Mouse (Mus musculus) spleen, embryonic (tissue): ENCODE results near the gene 2200002D01Rik.

ENCODE experiments used
- CTCF ChIA-PET: fragments of 350-600 bp; sonication (Branson Sonifier 250); formaldehyde crosslinking; loops from one replicate; lab custom pipeline; 2022; lab: Charles Lee

2200002D01Rik gene

DNA sequence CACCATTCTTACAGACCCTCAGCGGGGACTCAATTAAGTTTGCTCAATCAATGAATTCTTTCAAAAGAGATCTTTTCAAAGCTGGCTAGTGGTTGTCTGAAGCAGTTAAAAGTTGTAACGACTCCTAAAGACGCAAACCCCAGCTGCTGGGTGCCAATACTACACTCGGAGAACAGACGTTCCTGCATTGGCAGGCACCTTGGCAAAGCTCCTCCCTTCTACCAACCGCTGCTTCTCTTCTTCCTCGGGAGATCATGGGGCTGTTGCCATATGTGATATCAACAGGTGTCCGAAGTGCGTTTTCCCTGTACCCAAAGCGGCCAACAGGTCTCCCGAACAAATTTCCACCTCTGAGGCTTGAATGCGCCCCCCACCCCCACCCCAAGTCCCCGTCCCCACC lies 32.5 kb upstream of the 2200002D01Rik start:
- CTCF ChIA-PET, result interaction anchor here (0.9 kb wide), 1 partner anchor 34 kb away, joined by 3 read pairs; no protein-coding TSS in a partner anchor

DNA sequence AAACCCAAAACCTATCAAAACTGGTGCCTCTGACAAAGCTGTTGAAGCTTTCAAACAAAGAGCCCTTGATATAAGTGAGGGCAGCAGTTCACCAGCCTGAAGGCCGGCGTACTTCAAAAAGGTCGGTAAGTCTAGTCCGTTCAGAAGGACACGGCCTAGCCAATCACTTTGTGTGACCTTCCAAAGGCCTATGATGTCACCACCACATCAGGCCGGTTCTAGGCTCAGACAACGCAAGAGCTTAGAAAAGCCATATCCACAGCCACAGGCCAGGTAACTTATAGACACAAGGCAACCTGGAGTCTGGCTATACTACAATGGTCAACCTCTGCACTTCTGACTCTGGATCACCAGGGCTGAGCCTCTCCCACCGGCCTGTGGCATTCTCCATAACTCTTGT lies 31.7 kb upstream of the 2200002D01Rik start:
- CTCF ChIA-PET, result interaction anchor here (0.7 kb wide), 2 partner anchors 123 to 173 kb away, joined by 7 to 9 read pairs; no protein-coding TSS in a partner anchor

DNA sequence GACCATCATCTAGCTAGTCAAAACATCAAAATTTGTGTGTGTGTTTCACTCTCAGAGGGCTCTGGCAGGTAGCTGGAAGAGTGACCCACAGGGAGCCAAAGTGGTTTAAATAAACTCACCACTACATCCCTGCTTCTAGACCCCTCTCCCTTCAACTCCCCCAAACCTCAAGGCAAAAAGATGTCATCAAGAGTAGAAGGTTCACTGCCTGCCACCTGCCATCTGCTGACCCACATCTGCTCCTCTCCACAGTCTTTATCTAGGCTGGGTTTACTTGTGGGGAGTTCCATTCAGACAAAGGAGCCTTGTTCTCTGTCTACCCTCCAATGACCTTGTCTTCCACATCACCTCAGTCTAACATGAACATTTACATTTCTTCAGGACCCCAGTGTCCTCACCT lies 31.0 kb upstream of the 2200002D01Rik start:
- CTCF ChIA-PET, result no interaction called here

DNA sequence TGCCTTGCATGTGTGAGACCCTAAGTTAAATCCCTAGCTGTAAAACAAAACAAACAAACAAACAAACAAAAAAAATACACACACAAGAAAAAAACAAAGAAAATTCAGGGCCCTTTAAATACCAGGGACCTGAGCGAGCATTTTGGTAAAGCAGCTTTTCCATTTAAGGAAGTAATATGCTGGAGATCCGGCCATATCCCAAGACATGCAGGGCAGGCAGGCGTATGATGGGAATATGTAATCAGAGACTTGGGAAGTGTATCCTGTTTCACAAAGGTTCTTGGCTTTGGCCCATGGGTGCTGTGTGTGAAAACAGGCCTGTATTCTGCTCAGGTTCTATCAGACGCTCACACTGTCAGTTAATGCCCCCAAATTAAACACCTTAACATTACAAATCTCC lies 29.2 kb upstream of the 2200002D01Rik start:
- CTCF ChIA-PET, result no interaction called here

DNA sequence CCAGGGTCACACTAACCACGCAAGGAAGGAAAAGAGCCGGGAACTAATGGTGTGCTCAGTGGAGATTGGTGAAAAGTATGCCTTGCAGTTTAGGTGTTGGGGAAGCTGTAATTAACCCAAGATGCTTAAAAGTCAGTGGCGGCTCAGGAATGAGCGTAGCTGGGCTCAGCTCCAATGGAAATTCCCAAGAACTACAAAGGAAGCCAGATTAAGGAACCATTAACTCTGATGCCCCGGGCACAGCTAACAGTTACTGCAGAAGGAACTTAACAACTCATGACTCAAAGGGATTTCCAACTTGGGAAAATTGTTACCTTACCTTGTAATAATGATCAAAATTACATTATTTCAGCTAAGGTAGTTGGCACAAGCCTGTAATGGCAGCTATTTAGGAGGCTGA lies 28.4 kb upstream of the 2200002D01Rik start:
- CTCF ChIA-PET, result interaction anchor here (0.6 kb wide), 1 partner anchor 132 kb away, joined by 5 read pairs; no protein-coding TSS in a partner anchor

DNA sequence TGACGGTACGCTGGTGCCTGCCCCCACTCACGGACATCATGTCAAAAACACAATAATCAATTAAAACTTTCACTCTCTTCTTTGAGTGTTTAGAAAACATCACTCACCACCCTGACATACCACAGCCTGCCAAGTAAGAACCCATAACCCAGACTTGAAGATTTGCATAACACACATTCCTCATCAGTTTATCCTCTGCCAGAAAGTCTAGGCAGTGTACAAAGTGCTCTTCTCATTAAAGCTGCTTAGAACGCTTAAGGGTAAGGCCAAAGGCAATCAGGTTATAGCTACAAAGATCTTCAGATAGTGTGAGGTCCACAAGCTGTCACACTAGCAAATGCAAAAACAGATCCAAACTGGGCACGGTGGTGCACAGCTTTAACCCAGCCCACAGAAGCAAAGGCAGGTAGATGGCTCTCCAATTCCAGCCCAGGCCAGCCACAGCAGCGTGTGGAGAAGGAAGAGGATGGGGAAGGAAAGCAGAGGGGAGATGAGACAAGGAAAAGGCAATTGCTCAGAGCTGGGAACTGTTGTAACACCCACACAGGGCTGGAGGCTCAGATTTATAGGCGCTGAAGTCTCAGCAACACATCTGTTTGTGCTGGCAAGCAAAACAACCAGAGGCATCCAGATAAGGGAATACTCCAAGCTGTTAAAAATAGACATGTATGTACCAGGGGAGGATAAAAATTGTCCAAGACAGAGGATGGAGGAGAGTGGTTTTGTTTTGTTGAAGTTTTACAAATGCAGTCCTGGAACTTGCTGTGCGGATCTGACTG lies 23.6 kb upstream of the 2200002D01Rik start:
- CTCF ChIA-PET, result no interaction called here

DNA sequence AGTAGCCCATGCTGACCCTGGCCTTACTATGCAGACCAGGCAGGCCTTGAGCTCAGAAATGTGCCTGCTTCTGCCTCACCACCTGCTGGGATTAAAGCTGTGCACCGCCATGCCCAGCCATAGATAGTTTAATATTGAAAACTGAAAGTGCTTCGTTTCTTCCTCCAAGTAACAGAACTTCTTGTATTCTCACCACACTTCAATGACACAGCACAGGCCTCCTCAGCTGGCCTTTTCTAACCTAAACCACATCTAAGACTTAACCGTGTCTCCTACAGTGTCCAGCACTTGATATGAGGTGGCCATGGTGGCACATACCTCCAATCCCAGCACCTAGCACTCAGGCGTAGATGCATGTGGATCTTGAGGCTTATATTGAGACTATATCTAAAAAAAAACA lies 22.2 kb upstream of the 2200002D01Rik start:
- CTCF ChIA-PET, result no interaction called here

DNA sequence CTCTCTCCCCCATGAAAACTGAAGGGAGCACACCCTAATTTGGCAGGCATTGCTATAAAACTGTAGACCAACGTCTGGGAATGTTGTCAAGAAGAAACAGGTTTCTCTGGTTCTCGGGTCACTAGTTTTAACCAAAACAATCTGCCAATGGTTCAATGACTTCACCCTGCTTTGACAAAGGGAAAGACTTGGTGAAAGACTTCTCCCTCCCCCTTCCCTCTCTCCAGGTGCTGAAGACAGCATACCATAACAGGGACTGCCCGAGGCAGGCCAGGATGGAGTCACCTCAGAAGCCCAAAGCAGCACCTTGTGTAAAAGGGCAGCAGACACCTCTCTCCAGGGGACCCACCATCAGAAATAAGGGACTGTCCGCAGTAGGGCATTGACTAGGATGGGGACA lies 18.7 kb upstream of the 2200002D01Rik start:
- CTCF ChIA-PET, result no interaction called here

DNA sequence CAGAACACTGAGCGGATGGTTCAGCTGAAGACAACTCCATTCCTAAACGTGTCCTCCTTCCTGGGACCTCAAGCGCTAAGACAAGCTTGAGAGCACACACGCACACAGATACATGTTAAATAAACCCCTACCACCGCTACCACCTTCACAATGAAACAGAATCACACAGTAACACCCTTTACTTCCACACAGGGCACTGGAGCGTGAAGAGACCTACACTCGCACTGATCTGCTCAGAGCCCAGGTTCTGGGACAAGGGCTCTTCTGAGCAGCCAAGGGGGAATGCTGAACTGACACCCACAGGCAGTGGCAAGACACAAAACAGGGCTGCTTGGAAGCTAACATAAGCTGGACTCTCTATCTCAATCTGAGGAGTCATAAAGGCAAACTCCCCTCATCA lies 17.4 kb upstream of the 2200002D01Rik start:
- CTCF ChIA-PET, result no interaction called here

DNA sequence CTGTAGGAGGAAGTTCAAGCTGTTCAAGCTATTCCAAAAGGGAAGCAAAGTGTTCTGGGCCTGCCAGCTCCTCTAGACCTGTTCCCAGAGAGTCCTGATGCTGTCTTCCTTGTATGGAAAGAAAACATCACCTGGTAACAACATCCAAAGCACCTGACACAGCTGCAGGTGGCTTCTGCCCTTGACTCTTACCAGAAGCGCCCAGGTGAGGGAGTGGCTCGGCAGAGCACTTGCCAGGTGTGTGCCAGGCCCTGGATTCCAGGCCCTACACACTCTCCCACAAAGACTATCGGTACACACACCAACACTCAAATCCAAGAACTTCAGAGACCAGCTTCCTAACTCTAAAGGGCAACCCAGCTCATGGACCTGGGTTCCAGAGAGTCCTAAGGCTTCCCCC lies 15.6 kb upstream of the 2200002D01Rik start:
- CTCF ChIA-PET, result interaction anchor here (0.5 kb wide), 1 partner anchor 1543 kb away, joined by 3 read pairs; no protein-coding TSS in a partner anchor

DNA sequence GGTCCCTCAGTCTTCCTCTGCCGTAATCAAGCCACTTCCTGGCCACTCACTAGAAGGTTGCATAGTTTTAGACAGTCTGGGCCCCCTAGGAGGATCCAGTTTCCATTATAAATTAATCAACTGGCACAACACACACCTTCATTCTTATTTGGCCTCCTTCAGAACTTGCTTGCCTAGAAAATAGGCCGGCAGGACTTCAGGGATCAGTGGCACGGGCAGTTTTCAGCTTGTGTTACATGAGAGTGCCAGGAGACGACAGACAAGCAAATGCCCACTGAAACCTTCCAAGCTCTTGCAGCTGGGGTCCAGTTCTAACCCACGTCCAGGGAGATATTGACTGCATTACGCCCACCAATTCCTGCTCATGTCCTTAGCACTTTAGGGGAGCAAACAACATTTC lies 13.9 kb upstream of the 2200002D01Rik start:
- CTCF ChIA-PET, result no interaction called here

DNA sequence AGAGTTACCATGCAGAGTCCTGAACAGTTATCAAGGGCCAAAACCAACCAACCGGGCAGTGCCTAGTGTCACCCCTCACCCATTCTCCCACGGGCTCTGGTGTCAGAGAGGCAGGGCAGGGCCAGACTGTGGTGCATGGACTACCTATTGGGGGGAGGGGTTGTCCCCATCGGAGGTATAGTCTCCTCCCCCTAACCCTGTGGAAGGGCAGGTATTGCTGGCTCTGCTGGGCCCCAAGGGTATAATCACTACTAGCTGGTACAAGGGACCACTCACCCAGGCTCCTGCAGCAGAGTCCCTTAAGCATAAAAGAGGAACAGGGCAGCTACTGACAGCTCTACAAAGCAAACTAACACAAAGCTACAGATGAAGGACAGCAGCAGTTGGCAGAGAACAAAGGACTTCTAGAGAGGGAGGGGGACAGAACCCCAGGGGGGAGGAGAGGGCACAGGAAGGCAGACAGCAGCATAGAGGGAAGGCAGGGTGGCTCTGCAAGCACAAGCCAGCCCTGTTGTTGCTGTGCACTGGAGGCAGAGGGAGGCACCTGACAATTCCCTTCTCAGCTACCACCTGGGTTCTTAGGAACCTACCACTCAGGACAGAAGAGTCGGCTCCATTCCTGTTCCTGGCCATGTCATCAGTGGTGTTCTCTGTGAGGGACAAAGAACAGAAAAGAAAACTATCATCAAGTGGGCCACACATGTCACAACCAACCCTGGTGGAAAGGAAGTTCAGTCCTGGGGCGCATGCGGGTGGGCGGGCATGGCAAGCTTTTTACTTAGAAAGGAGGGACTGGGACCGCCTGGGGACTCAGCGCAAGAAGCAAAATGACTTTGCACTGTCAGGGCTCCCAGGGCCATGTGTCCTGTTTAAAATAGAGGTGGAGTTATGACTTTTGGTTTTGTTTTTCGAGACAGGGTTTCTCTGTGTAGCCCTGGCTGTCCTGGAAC lies 11.8 kb upstream of the 2200002D01Rik start:
- CTCF ChIA-PET, result no interaction called here

DNA sequence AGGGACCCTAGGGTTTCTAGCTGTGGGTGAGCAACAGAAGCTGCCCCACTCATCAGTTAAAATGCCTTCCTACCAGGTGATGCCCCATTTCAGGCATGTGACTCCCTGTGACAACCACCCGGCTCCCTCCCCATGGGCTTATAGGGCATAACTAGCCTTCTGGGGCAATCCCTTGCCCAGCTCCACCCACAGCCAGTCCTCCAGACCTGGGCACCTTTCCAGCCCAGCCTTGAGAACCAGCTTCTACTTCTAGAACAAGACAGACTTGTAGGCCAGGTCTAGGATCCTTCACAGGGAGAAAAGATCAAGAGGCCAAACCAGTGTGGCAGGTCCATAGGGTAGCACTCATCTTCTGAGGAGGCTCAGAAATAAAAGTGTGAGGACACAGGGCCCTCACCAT lies 9.1 kb upstream of the 2200002D01Rik start:
- CTCF ChIA-PET, result no interaction called here

DNA sequence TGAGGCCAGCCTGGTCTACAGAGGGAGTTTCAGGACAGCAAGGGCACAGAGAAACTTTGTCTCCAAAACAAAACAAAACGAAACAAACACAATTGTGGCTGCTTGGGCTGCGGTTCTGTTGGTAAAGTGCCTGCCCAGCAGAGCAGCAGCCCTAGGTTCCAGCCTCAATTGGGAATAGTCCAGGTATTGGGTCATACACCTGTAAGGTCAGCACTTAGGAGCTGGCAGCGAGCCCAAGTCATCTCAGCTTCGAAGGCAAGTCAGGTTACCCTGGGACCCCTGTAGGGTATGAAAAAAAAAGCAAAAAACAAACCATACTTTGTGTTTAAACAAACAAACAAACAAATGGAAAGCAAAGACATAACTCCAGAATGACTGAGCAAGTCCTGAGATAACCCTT lies 7.6 kb upstream of the 2200002D01Rik start:
- CTCF ChIA-PET, result no interaction called here

DNA sequence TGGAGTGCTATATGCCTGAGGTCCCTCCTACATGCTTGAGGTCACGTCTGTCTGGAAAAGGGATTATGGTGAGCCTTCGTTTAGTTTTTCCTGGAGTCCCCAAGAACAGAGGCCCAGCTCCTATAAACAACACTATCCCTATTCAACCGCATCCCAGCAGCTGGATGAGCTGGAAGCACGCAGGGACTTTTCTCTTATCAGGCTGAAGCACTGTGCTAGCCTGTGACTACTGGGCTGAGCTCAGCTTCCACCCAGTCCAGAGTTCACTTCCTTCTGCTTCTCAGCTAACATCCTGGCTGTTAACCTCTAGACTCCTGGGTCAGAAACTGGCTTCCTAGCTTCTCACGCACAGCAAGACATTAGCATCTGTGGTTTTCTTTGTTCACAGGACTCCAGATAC lies 5.6 kb upstream of the 2200002D01Rik start:
- CTCF ChIA-PET, result interaction anchor here (0.6 kb wide), 1 partner anchor 16 kb away, joined by 8 read pairs; no protein-coding TSS in a partner anchor

DNA sequence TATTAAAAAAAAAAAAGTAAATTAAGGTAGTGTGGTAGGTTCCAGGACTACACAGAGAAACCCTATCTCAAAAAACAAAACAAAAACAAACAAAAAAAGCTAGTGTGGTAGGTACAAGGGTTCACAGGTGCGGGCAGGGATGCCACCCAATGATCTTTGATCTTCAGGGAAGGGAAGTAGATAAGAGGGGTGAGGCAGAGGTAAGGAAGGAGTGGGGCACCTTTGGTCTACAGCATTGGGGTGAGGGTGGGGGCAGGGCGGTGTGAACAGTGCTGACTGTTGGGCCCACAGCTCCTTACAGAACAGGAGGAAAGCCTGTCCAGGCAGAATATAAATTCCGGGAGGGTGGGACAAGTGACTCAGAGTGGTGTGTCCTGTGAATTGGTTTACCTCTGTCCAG lies 2.9 kb upstream of the 2200002D01Rik start:
- CTCF ChIA-PET, result interaction anchor here (0.6 kb wide), 1 partner anchor 46 kb away, joined by 3 read pairs; no protein-coding TSS in a partner anchor

DNA sequence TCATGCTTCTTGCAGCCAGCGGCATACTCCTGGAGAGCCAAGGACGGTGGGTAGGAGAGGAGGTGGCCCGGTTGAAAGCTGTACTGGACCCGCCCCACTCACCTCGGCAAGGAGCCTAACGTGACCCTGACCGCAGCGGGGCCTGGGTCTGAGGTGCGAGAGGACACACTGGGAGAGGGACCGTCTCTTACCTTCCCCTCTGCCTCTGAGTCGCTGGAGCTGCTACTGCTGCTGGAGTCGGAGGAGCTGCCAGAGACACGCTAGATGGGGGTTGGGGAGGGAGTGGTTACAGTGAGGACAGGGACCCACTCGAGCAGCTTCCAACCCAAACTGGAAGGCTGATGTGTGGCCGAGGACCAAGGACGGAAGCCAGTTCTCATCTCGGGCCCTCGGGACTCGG lies 560 bp downstream of the 2200002D01Rik start:
- CTCF ChIA-PET, result interaction anchor here (0.7 kb wide), 1 partner anchor 9 kb away, joined by 3 read pairs; no protein-coding TSS in a partner anchor

DNA sequence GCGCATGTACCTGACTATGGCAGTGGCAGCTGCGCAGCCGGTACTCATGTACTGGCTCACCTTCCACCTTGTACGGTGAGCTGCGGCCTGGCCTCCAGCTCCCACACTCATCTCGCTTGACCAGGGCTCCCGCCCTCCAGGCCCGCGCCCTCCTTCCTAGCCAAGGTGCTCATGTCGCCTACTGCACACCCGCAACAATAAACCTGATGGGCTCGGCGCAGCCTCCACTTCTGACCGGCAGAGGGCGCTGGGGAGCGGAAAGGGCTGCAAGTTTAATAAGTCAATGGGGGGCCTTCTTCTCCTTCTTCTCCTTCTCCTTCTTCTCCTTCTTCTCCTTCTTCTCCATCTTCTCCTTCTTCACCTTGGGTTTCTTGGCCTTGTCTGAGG lies 959 bp downstream of the 2200002D01Rik start:
- CTCF ChIA-PET, result interaction anchor here (0.6 to 0.7 kb wide), 2 partner anchors 34 to 87 kb away, joined by 3 to 18 read pairs; no protein-coding TSS in a partner anchor

DNA sequence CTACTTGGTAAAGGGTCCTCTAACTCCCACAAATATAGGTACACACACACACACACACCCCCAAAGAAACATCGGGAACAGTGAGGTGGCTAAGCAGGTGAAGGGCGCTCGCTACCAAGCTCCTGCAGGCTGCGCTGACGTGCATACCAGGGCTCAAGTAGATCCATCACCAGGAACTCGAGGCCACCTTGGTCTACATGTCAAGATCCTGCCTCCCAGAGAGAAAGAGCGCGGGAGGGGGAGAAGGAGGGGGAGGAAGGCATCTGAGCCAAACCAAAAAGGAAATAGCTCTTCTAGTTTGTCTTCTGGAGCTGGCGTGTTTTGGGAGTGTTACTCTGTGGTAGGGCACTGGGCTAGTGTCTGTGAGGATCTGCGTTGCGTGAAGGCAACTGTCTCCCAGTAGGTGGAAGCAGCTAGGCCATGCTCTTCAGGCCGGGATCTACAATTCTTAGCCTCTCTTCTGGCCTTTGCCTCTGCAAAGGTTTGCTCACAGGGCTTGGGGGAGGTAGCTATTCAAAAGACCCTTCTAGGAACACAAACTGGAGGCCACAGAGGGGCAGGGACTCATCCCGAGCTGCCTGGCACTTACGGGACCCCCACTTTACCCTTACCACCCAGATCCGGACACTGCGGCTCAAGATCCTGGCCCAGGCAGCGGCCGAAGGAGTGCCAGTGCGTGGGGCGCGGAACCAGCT lies 1.5 kb downstream of the 2200002D01Rik start:
- CTCF ChIA-PET, result interaction anchor here (0.6 to 0.7 kb wide), 5 partner anchors 9 to 1987 kb away, joined by 3 to 18 read pairs (median 5); no protein-coding TSS in a partner anchor

DNA sequence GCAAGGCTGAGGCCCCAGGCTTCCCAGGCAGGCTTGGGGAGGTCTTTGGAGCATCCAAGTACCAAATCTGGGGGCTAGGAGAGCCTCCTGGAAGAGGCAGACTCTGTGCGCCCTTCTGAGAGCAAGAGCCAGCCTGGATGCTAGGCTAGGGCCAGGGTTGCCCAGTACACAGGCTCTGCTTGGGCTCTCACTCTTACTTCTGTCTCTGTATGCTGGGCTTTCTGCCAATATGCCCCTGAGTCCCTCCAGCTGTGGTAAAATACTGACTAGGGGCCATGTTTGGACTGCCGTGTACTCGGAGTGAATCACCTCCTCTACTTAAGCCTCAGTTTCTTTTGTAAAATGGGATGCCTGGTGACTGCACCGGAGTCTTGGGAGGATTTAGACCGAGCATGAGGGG lies 2.3 kb downstream of the 2200002D01Rik start:
- CTCF ChIA-PET, result interaction anchor here (0.6 to 0.8 kb wide), 2 partner anchors 71 to 98 kb away, joined by 4 to 8 read pairs; no protein-coding TSS in a partner anchor
